In genomic region chrX:135839397-135840391, GRCm38 (mm10) we compare ENCODE assay signal across 8 mouse cellular contexts. TPM values are rescaled to one million over a fixed set of nuclear protein-coding genes. Genes with fewer than 3 reads are reported as not detected.
DNase-seq lines count a peak whose midpoint lies in the region; ATAC-seq and TF ChIP-seq lines count a peak whose summit lies in the region.
"Not testable (repeated sequence)": the region's sequence is repeated elsewhere in the genome, so short reads cannot be mapped to it uniquely, and the experiment has no call there.

No protein-coding gene starts in this region.

- not testable (repeated sequence) for TF ChIP-seq POLR2A in testis, adult 2 months (IDR thresholded peaks at IDR 0.05; ENCODE audit: control insufficient read depth, low read depth, low read length)

- H3K9ac ChIP-seq in forebrain, postnatal 0 days: peak overlapping the region; percentile 64
- H3K9ac ChIP-seq in liver, embryonic 16.5 days (ENCODE audit: low read depth, low read length): not testable (repeated sequence)

- H3K9me3 ChIP-seq in forebrain, postnatal 0 days (ENCODE audit: low read length); liver, embryonic 16.5 days (replicated peaks; ENCODE audit: control insufficient read depth, low read length): not testable (repeated sequence)

- H3K4me2 ChIP-seq in forebrain, postnatal 0 days (ENCODE audit: low read depth): peak overlapping the region; percentile 51
- peak overlapping the region; percentile 39 for H3K4me2 ChIP-seq in liver, embryonic 16.5 days (ENCODE audit: low read depth, low read length)

- WGBS in forebrain, postnatal 0 days: 28% methylated on average over 15 of the region's 17 CpGs
- 21% methylated on average over 14 of the region's 17 CpGs for WGBS in liver, embryonic 16.5 days (ENCODE audit: insufficient replicate concordance)

- H3K36me3 ChIP-seq in forebrain, postnatal 0 days (ENCODE audit: insufficient read depth); liver, embryonic 16.5 days (ENCODE audit: control insufficient read depth, insufficient read depth); testis, adult 2 months (ENCODE audit: control insufficient read depth, insufficient read depth, low read length): not testable (repeated sequence)

- ATAC-seq in forebrain, postnatal 0 days: peak; percentile 28; the same call in 1 of the 2 replicates
- ATAC-seq in hematopoietic stem cell, adult 5-6 weeks (replicated peaks in 1 of 2; ENCODE audit: insufficient read depth in 1 of 2, low FRiP score in 2 of 2, low TSS enrichment in 1 of 2, low read depth in 1 of 2, poor library complexity in 2 of 2, severe bottlenecking in 2 of 2): peak; percentile 74
- not testable (repeated sequence) for ATAC-seq in liver, embryonic 16.5 days (ENCODE audit: low read depth)

- peak; percentile 13 for DNase-seq in MEL-GATA-1-ER (ENCODE audit: extremely low read depth, low read depth)
- peak; percentile 66 for DNase-seq in cerebellum, adult 9-10 months
- DNase-seq in forebrain, postnatal 0 days: peak; percentile 74
- peak; percentile 42 for DNase-seq in layer of hippocampus, adult 11-12 months (ENCODE audit: low spot score)
- DNase-seq in neural tube, embryonic 10.5 days (ENCODE audit: extremely low spot score, low spot score): peak; percentile 14

- H3K27me3 ChIP-seq in forebrain, postnatal 0 days (ENCODE audit: insufficient read depth, low read length); liver, embryonic 16.5 days (ENCODE audit: control insufficient read depth, insufficient read depth, low read depth, low read length); testis, adult 2 months (ENCODE audit: control insufficient read depth, insufficient read depth, low read length): not testable (repeated sequence)

- peak overlapping the region; percentile 67 for H3K27ac ChIP-seq in forebrain, postnatal 0 days (ENCODE audit: low read depth, low read length)
- not testable (repeated sequence) for H3K27ac ChIP-seq in liver, embryonic 16.5 days (ENCODE audit: low read length)
- H3K27ac ChIP-seq in testis, adult 2 months (ENCODE audit: control insufficient read depth, insufficient read depth, low read depth, low read length): peak overlapping the region; percentile 18; the same call in 1 of the 2 replicates

- not testable (repeated sequence) for H3K4me1 ChIP-seq in forebrain, postnatal 0 days (ENCODE audit: insufficient read depth); liver, embryonic 16.5 days (ENCODE audit: control insufficient read depth, low read depth, low read length); testis, adult 2 months (ENCODE audit: control insufficient read depth, insufficient read depth, low read length)

- H3K4me3 ChIP-seq in forebrain, postnatal 0 days (ENCODE audit: low read depth, low read length): peak overlapping the region; percentile 51
- peak overlapping the region; percentile 34 for H3K4me3 ChIP-seq in liver, embryonic 16.5 days (ENCODE audit: low read depth, low read length)
- H3K4me3 ChIP-seq in testis, adult 2 months (ENCODE audit: control insufficient read depth, low read depth, low read length): peak overlapping the region; percentile 49

- TF ChIP-seq CTCF in forebrain, postnatal 0 days (IDR thresholded peaks at IDR 0.05; ENCODE audit: low read depth): peak; percentile 67
- TF ChIP-seq CTCF in testis, adult 2 months (IDR thresholded peaks at IDR 0.05; ENCODE audit: control insufficient read depth, insufficient read depth, insufficient replicate concordance, low read depth, low read length): not testable (repeated sequence)

RNA-seq across cellular contexts. Expression of gene Gprasp2, which starts 0.9 kb away (rescaled TPM):
- 121 and 175 TPM in 2 replicates for total RNA-seq in forebrain, postnatal 0 days (2014; rRNA removed)
- 105 and 155 TPM in 2 replicates for polyA plus RNA-seq in forebrain, postnatal 0 days (2015; fragmentation: Nextera tagmentation; extraction: Ambion mirVana)
- 12.4 and 26.8 TPM in 2 replicates for total RNA-seq in hematopoietic stem cell, adult 5-6 weeks (2017)
- polyA plus RNA-seq in liver, embryonic 16.5 days (2015; fragmentation: Nextera tagmentation; extraction: Ambion mirVana): 1.4 and 1.5 TPM in 2 replicates
- 9.3 and 14.6 TPM in 2 replicates for polyA plus RNA-seq in testis, adult 2 months (2012; rRNA removed)

RNA-seq across cellular contexts. Expression of gene Bhlhb9, which starts 42.3 kb away (rescaled TPM):
- 68.0 and 86.0 TPM in 2 replicates for total RNA-seq in forebrain, postnatal 0 days (2014; rRNA removed)
- 79.9 and 99.6 TPM in 2 replicates for polyA plus RNA-seq in forebrain, postnatal 0 days (2015; fragmentation: Nextera tagmentation; extraction: Ambion mirVana)
- total RNA-seq in hematopoietic stem cell, adult 5-6 weeks (2017): 40.1 and 52.0 TPM in 2 replicates
- polyA plus RNA-seq in liver, embryonic 16.5 days (2015; fragmentation: Nextera tagmentation; extraction: Ambion mirVana): 9.8 and 10.4 TPM in 2 replicates
- 2.0 and 2.1 TPM in 2 replicates for polyA plus RNA-seq in testis, adult 2 months (2012; rRNA removed)

Comparison
In these comparisons a context has a peak if more than half of its experiments do, and no peak if none do; other contexts are left out.
1. DNase-seq: peak in every context shown above with its lines; median percentile 74 in forebrain, postnatal 0 days; 66 in cerebellum, adult 9-10 months; 42 in layer of hippocampus, adult 11-12 months; 14 in neural tube, embryonic 10.5 days; 13 in MEL-GATA-1-ER.